Mouse (Mus musculus) lung, postnatal 0 days (tissue): ENCODE measurements around the gene Pbxip1.

Source experiments
- CTCF ChIP-seq: IDR thresholded peaks from 2 replicates; pipeline ENCODE4 v1.5.1; 2016; ENCODE audit warnings: antibody characterized with exemption, mild to moderate bottlenecking
- EP300 ChIP-seq: IDR thresholded peaks from 2 replicates; pipeline ENCODE4 v1.6.1; 2016; ENCODE audit warnings: antibody characterized with exemption, mild to moderate bottlenecking, control low read depth

GRCm38 (mm10) chr3:89499696-89500095, 63.2 kb downstream of the Pbxip1 start:
- TF ChIP-seq CTCF: no peak
- no peak for TF ChIP-seq EP300
